Mouse (Mus musculus): ENCODE results near the gene Enkd1.

DNA sequence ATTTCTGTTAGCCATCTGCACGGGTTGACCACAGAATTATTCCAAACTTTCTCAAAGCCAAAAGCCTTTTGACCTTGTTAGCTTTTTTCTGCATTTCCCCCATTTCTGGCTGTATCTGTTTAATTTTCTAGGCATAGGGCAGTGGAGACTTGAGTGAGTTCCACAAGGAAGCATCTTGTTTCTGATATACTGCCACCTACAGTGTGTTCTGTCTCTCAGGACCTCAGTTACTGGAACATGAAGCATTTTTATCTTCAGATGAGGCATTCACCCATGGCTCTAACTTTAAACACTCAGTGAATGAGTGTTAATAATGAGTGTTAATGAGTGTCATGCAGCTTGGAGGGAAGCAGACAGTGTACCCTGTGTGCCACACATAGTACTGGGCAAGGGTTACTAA is 30.1 kb downstream of the Enkd1 start:
- TF ChIP-seq CTCF (IDR thresholded peaks at IDR 0.05; ENCODE audit: extremely low read depth, insufficient read depth, insufficient read length, insufficient replicate concordance) (no peak), POLR2A (IDR thresholded peaks at IDR 0.05; ENCODE audit: low read depth, low read length) (no peak)
